Mouse (Mus musculus) neural tube, embryonic 14.5 days (tissue): ENCODE results near the gene Dusp5. TPM values are rescaled to one million over a fixed set of nuclear protein-coding genes. Genes with fewer than 3 reads are reported as not detected.

ENCODE experiments used
- ATAC-seq: fragments of 200-750 bp; cut with Nextera tagmentation; 2 replicates; pipeline ENCODE4 v1.8.0; 2017; ENCODE audit warnings: low read depth, mild to moderate bottlenecking, moderate TSS enrichment, moderate library complexity
- H3K27ac ChIP-seq: fragments of 300-500 bp; sonication (generic); 2 replicates; pipeline ENCODE4 v1.5.1; 2014; ENCODE audit warnings: low read depth, mild to moderate bottlenecking, control low read depth, low read length, moderate library complexity, mixed read lengths
- H3K27me3 ChIP-seq: fragments of 300-500 bp; sonication (generic); 2 replicates; pipeline ENCODE4 v1.6.1; 2014; ENCODE audit warnings: low read length; ENCODE audit not compliant: control insufficient read depth, insufficient read depth
- H3K36me3 ChIP-seq: fragments of 300-500 bp; sonication (generic); 2 replicates; pipeline ENCODE4 v1.6.1; 2014; ENCODE audit warnings: low read length, mixed read lengths; ENCODE audit not compliant: control insufficient read depth, insufficient read depth
- H3K4me1 ChIP-seq: fragments of 300-500 bp; sonication (generic); 2 replicates; pipeline ENCODE4 v1.6.1; 2014; ENCODE audit warnings: low read length; ENCODE audit not compliant: control insufficient read depth, insufficient read depth
- H3K4me2 ChIP-seq: fragments of 300-500 bp; sonication (generic); 2 replicates; pipeline ENCODE4 v1.6.1; 2014; ENCODE audit warnings: mild to moderate bottlenecking, low read depth, low read length, control low read depth
- H3K4me3 ChIP-seq: fragments of 300-500 bp; sonication (generic); 2 replicates; pipeline ENCODE4 v1.5.1; 2014; ENCODE audit warnings: low read depth, low read length, control low read depth, mixed read lengths
- H3K9ac ChIP-seq: fragments of 300-500 bp; sonication (generic); replicated peaks from 2 replicates; pipeline ENCODE4 v1.6.1; 2014; ENCODE audit warnings: low read depth, mild to moderate bottlenecking, control low read depth, low read length, mixed read lengths
- H3K9me3 ChIP-seq: fragments of 300-500 bp; sonication (generic); 2 replicates; pipeline ENCODE4 v1.6.1; 2016; ENCODE audit warnings: low read length; ENCODE audit not compliant: control insufficient read depth
- WGBS: fragments of 180-500 bp; shearing (Covaris S2); extraction: QIAGEN DNeasy Blood & Tissue Kit; methylation state at CpG from one replicate; pipeline ENCODE4 v1.1.7; 2014; 5-methylcytosine and 5-hydroxymethylcytosine counted together
- polyA plus RNA-seq: library from polyadenylated mRNA; unstranded; fragments of >200 nt; fragmentation: Nextera tagmentation; extraction: Ambion mirVana; gene quantifications from 2 replicates; pipeline ENCODE4 v1.2.1, GENCODE M21; 2014

The Dusp5 gene
- polyA plus RNA-seq = 2.4 and 2.7 TPM in 2 replicates

DNA sequence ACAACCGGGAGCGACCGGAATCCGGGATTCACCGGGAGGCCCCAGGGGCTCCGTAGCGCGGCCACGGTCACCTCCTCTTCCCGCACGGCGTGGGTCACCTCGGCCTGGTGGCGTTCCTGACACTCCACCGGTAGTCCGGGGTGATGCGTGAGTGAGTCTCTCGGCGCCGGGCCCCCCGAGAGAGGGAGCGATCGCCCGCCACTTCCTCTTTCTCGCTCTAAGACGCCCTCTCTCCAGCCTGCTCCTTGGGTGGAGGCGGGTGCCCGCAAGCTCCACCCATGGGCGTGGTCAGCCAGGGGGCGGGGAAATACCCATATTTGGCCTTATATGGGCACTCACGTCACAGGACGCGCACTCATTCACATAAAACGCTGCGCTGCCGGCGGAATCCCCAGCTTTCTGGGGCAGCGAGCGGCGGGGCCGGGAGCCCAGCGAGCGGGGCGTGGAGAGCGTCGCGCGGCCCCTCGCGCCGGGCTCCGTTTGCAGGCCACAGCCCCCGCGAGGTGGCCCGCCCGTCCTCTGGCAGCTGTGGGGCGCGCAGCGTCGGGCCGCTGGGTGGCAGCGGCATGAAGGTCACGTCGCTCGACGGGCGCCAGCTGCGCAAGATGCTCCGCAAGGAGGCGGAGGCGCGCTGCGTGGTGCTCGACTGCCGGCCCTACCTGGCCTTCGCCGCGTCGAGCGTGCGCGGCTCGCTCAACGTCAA is at the start of gene Dusp5:
Dusp5 (plus strand) TSS at position 358 of the 703 bp plus-strand sequence.
- peak; percentile 96 for ATAC-seq
- Histone ChIP-seq H3K9me3 (no peaks in the 10 kb centered on the region), H3K27ac (no peak within 1 kb of the TSS), H3K9ac (peak within 1 kb of the TSS; percentile 63), H3K4me1 (peaks cover 10% of the 10 kb centered on the region), H3K36me3 (no peaks in the 10 kb centered on the region), H3K4me3 (peak within 1 kb of the TSS; percentile 58), H3K27me3 (peaks cover 10% of the 10 kb centered on the region; the same call in 1 of the 2 replicates), H3K4me2 (peak within 1 kb of the TSS; percentile 83)
- WGBS = under 1% methylated on average over 71 of the region's 84 CpGs

DNA sequence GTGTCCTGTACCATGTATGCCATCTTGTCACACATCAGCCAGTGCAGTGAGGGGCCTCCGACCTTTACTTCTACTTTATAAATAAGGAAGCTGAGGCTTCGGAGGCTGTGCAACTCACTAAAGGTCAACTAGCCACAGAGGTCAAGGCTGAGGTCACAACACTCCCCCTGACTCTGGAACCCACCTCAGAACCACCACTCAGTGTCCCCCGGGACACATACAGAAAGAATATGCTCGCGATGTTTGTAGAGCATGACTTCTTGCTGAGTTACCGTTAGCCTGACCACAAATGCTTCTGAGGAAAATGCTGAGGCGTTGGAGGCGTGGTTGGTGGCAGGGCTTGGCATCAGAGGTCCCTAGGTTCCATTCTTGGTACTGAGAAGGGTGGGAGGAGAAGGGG is 49.3 kb upstream of the Dusp5 start:
- no peak for ATAC-seq
- Histone ChIP-seq H3K27me3 (no peaks in the 10 kb centered on the region), H3K4me3 (no peak overlapping the region), H3K4me1 (no peaks in the 10 kb centered on the region), H3K9ac (no peak overlapping the region), H3K9me3 (no peaks in the 10 kb centered on the region), H3K4me2 (no peak overlapping the region), H3K36me3 (no peaks in the 10 kb centered on the region), H3K27ac (no peak overlapping the region)
- WGBS = 91% methylated on average over 8 of the region's 8 CpGs

DNA sequence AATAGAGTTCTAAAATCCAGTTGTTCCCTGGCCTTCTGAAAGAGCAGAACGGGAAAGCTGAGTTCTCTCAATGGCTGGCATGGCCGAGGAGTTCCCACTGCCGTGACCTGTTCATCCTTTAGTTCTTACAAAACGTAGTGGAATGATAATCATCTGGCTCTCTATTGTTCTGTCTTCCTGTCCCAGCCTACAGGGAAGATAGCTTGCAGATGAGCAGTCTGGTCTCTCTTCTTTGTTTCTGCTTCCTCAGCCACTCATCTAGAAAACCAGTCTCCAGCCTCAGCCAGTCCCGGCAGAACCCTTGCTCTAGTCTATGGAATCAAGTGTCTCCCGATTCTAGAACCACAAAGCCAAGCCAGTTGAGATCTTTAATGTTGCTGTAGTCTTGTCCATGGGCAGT is 46.8 kb upstream of the Dusp5 start:
- Histone ChIP-seq H3K4me3 (no peak overlapping the region), H3K27me3 (no peaks in the 10 kb centered on the region), H3K27ac (no peak overlapping the region), H3K4me1 (no peaks in the 10 kb centered on the region), H3K9ac (no peak overlapping the region), H3K4me2 (no peak overlapping the region), H3K9me3 (no peaks in the 10 kb centered on the region), H3K36me3 (no peaks in the 10 kb centered on the region)
- 72% methylated on average over 6 of the region's 6 CpGs for WGBS
- ATAC-seq = no peak

DNA sequence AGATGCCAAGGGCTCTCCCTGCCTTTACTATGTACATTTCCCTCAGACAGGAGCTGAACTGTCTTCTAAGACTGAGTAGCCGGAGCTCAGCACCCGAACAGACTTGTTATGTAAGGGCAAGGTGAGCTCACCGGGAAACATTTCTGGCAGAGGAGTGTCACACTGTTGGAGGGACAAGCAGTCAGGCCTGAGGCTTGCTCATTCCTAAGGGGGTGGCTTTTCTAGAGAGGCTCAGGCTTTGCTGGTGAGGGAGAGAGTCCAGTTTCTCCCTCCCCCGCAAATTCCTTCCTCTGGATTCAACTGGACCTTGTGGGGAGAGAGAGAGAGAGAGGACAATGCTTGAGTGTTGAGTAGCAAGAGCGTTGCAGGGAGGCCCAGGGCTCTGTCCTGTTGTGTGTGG is 46.4 kb upstream of the Dusp5 start:
- H3K27me3 ChIP-seq = no peaks in the 10 kb centered on the region
- no peak overlapping the region for H3K4me2 ChIP-seq
- no peak overlapping the region for H3K9ac ChIP-seq
- no peaks in the 10 kb centered on the region for H3K4me1 ChIP-seq
- H3K36me3 ChIP-seq = no peaks in the 10 kb centered on the region
- WGBS = 87% methylated on average over 5 of the region's 5 CpGs
- ATAC-seq = no peak
- no peaks in the 10 kb centered on the region for H3K9me3 ChIP-seq
- no peak overlapping the region for H3K27ac ChIP-seq
- H3K4me3 ChIP-seq = no peak overlapping the region

DNA sequence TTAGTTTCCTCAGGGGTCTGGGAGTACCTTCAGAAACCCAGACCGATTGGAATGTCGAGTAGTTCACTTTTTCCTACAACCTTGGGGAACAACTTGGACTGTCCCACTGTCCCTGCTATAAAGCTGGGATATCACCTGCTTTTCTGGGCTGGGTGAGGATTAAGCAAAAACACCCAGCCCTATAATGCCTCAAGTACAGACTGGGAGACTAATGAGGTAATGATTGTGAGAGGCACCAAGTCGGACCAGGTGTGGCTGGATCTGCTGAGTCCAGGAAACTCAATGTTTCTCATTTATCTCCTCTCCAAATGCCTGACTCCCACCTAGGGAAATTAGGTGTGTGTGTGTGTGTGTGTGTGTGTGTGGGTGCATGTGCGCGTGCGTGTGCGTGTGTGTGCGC is 44.9 kb upstream of the Dusp5 start:
- no peak for ATAC-seq
- H3K27ac ChIP-seq = no peak overlapping the region
- H3K4me2 ChIP-seq = no peak overlapping the region
- H3K9ac ChIP-seq = no peak overlapping the region
- H3K4me1 ChIP-seq = no peaks in the 10 kb centered on the region
- H3K36me3 ChIP-seq = no peaks in the 10 kb centered on the region
- H3K9me3 ChIP-seq = no peaks in the 10 kb centered on the region
- H3K27me3 ChIP-seq = no peaks in the 10 kb centered on the region
- 96% methylated on average over 8 of the region's 8 CpGs for WGBS
- H3K4me3 ChIP-seq = no peak overlapping the region

DNA sequence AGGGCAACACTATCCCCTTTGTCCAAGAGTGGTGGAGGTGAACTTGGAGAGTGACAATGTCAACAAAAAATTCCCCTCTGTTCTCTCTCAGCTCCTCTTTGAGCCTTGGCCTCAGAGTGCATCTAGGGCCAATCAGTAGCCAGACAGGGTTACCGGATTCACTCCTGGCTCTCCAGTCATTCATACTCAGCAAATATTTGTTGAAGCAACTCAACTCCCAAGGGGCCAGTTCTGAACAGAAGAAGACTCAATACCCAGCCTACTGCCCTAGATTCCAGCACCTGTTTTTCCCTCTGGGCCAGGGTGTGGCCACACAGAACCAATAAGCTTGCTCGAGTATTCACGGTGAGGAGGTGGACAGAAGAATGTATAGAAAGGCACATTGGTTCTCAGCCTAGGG is 44.0 kb upstream of the Dusp5 start:
- H3K9me3 ChIP-seq = no peaks in the 10 kb centered on the region
- WGBS = 90% methylated on average over 3 of the region's 3 CpGs
- no peak overlapping the region for H3K4me2 ChIP-seq
- no peak overlapping the region for H3K9ac ChIP-seq
- no peaks in the 10 kb centered on the region for H3K4me1 ChIP-seq
- H3K4me3 ChIP-seq = no peak overlapping the region
- ATAC-seq = no peak
- H3K36me3 ChIP-seq = no peaks in the 10 kb centered on the region
- no peaks in the 10 kb centered on the region for H3K27me3 ChIP-seq
- no peak overlapping the region for H3K27ac ChIP-seq

DNA sequence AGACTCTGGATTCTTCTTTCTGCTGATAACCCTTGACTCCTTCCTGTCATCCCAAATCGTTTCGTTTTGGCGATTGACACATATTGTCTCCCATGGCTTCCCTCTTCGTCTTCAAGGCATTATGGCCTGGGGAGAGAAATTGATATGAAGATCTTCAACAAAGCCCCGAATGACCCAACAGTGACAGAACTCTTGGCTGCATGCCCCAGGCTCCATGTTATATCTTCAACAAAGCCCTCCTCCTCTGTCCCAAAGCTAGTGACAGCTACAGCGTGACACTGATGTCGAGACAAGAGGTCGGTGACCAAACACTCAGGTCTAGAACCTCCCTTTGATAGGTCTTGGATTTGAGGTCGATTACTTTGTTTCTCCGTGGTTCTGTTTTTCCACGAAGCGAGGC is 39.7 kb upstream of the Dusp5 start:
- no peak overlapping the region for H3K4me3 ChIP-seq
- ATAC-seq = no peak
- WGBS = 90% methylated on average over 12 of the region's 12 CpGs
- H3K9ac ChIP-seq = no peak overlapping the region
- no peaks in the 10 kb centered on the region for H3K9me3 ChIP-seq
- H3K4me1 ChIP-seq = no peaks in the 10 kb centered on the region
- H3K27ac ChIP-seq = no peak overlapping the region
- H3K4me2 ChIP-seq = no peak overlapping the region
- H3K27me3 ChIP-seq = no peaks in the 10 kb centered on the region
- no peaks in the 10 kb centered on the region for H3K36me3 ChIP-seq

DNA sequence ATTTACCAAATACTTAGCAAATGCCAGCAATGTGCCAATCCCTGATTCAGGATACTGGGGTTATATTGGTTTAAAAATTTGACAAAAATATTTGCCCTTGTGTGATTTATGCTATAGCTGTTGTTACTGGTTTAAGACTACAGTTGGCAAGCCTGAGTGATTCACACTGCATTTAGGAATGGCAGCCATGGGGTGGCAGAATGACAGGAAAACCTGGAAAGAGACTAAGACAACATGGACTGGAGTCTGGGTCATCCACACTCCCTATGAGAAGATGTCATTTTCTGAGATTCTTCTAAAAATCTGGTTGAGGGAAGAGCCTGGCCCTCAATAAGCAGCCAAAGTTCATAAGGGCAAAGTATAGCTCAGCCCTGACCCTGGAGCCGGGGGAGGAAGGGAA is 39.0 kb upstream of the Dusp5 start:
- H3K36me3 ChIP-seq = no peaks in the 10 kb centered on the region
- no peak for ATAC-seq
- WGBS = 88% methylated on average over 1 of the region's 1 CpGs
- no peak overlapping the region for H3K9ac ChIP-seq
- H3K27ac ChIP-seq = no peak overlapping the region
- H3K4me2 ChIP-seq = no peak overlapping the region
- H3K4me3 ChIP-seq = no peak overlapping the region
- no peaks in the 10 kb centered on the region for H3K27me3 ChIP-seq
- H3K4me1 ChIP-seq = no peaks in the 10 kb centered on the region
- H3K9me3 ChIP-seq = no peaks in the 10 kb centered on the region

DNA sequence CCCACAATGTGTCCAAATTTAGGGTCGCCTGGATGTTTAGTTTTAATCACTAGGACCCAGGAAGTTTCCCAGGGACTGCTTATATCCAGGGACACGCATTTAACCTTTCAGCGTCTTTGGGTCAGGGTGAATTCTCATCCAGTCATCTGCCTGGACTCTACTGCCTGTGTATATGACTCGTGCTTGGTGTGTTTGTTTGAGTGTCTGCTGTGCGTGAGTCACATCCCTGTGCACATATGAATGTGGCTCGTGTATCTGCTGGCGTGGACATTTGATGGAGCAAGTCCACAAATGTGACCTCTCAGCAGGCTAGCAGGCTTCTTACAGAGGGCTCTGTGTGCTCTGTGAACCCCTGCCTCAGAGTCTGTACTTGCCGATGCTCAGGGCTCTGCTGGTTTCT is 38.0 kb upstream of the Dusp5 start:
- Histone ChIP-seq H3K9me3 (no peaks in the 10 kb centered on the region), H3K9ac (no peak overlapping the region), H3K36me3 (no peaks in the 10 kb centered on the region), H3K27ac (no peak overlapping the region), H3K4me3 (no peak overlapping the region), H3K4me2 (no peak overlapping the region), H3K4me1 (no peaks in the 10 kb centered on the region), H3K27me3 (no peaks in the 10 kb centered on the region)
- WGBS = 76% methylated on average over 8 of the region's 8 CpGs
- no peak for ATAC-seq
